Mouse (Mus musculus) intestine, postnatal 0 days (tissue): ENCODE measurements around the gene Apobec1. TPM values are rescaled to one million over a fixed set of nuclear protein-coding genes. Genes with fewer than 3 reads are reported as not detected.

Experiments used
- ATAC-seq: fragments of 200-750 bp; cut with Nextera tagmentation; 2 replicates; pipeline ENCODE4 v1.8.0; 2017; ENCODE audit warnings: mild to moderate bottlenecking, moderate TSS enrichment, moderate library complexity
- H3K27ac ChIP-seq: fragments of 300-500 bp; sonication (generic); 2 replicates; pipeline ENCODE4 v1.5.1; 2014; ENCODE audit warnings: mild to moderate bottlenecking, low read depth, low read length, moderate library complexity
- H3K27me3 ChIP-seq: fragments of 300-500 bp; sonication (generic); replicated peaks from 2 replicates; pipeline ENCODE4 v1.6.1; 2014; ENCODE audit warnings: low read length, mixed read lengths; ENCODE audit not compliant: control insufficient read depth, insufficient read depth
- H3K36me3 ChIP-seq: fragments of 300-500 bp; sonication (generic); 2 replicates; pipeline ENCODE4 v1.6.1; 2014; ENCODE audit warnings: mild to moderate bottlenecking, moderate library complexity; ENCODE audit not compliant: control insufficient read depth, insufficient read depth
- H3K4me1 ChIP-seq: fragments of 300-500 bp; sonication (generic); replicated peaks from 2 replicates; pipeline ENCODE4 v1.6.1; 2014; ENCODE audit warnings: antibody characterized with exemption, low read length, mixed read lengths; ENCODE audit not compliant: control insufficient read depth, insufficient read depth
- H3K4me2 ChIP-seq: fragments of 300-500 bp; sonication (generic); replicated peaks from 2 replicates; pipeline ENCODE4 v1.6.1; 2014; ENCODE audit warnings: low read depth, mild to moderate bottlenecking, moderate library complexity
- H3K4me3 ChIP-seq: fragments of 300-500 bp; sonication (generic); 2 replicates; pipeline ENCODE4 v1.5.1; 2014; ENCODE audit warnings: low read depth, low read length
- H3K9ac ChIP-seq: fragments of 300-500 bp; sonication (generic); 2 replicates; pipeline ENCODE4 v1.6.1; 2014; ENCODE audit warnings: mild to moderate bottlenecking, low read depth, low read length
- H3K9me3 ChIP-seq: fragments of 300-500 bp; sonication (generic); 2 replicates; pipeline ENCODE4 v1.6.1; 2016; ENCODE audit warnings: mixed run types; ENCODE audit not compliant: control insufficient read depth
- CTCF ChIP-seq: sonication (generic); IDR thresholded peaks from 2 replicates; pipeline ENCODE4 v1.5.1; 2016; ENCODE audit warnings: low read depth, mild to moderate bottlenecking, control low read depth, antibody characterized with exemption, moderate library complexity
- WGBS: fragments of 180-500 bp; shearing (Covaris S2); extraction: QIAGEN DNeasy Blood & Tissue Kit; methylation state at CpG from one replicate; pipeline ENCODE4 v1.1.7; 2014; 5-methylcytosine and 5-hydroxymethylcytosine counted together
- polyA plus RNA-seq: library from polyadenylated mRNA; unstranded; fragments of >200 nt; fragmentation: Nextera tagmentation; extraction: Ambion mirVana; gene quantifications from 2 replicates; pipeline ENCODE4 v1.2.1, GENCODE M21; 2015

Gene Apobec1
- polyA plus RNA-seq, 1 experiment from 2014 or later = 26.0 TPM

GRCm38 (mm10) chr6:122608434-122609376 lies 6.5 kb upstream of the Apobec1 start:
- 85% methylated on average over 10 of the region's 10 CpGs for WGBS
- no peak for TF ChIP-seq CTCF
- no peak overlapping the region for H3K4me2 ChIP-seq
- no peak overlapping the region for H3K27ac ChIP-seq
- no peaks in the 10 kb centered on the region for H3K36me3 ChIP-seq
- no peak overlapping the region for H3K4me3 ChIP-seq
- H3K4me1 ChIP-seq = peaks cover 3% of the 10 kb centered on the region; the same call in 1 of the 2 replicates
- no peak for ATAC-seq
- no peaks in the 10 kb centered on the region for H3K9me3 ChIP-seq
- no peak overlapping the region for H3K9ac ChIP-seq
- H3K27me3 ChIP-seq = no peaks in the 10 kb centered on the region

GRCm38 (mm10) chr6:122607700-122608099 lies 5.5 kb upstream of the Apobec1 start:
- TF ChIP-seq CTCF = no peak
- 73% methylated on average over 12 of the region's 12 CpGs for WGBS
- no peak overlapping the region for H3K9ac ChIP-seq
- no peak for ATAC-seq
- H3K4me2 ChIP-seq = no peak overlapping the region
- H3K9me3 ChIP-seq = no peaks in the 10 kb centered on the region
- no peaks in the 10 kb centered on the region for H3K27me3 ChIP-seq
- no peak overlapping the region for H3K4me3 ChIP-seq
- H3K27ac ChIP-seq = no peak overlapping the region
- H3K36me3 ChIP-seq = no peaks in the 10 kb centered on the region
- peaks cover 3% of the 10 kb centered on the region; the same call in 1 of the 2 replicates for H3K4me1 ChIP-seq

- no peaks in the 10 kb centered on the region for H3K9me3 ChIP-seq
- ATAC-seq = no peak
- peaks cover 3% of the 10 kb centered on the region; the same call in 1 of the 2 replicates for H3K4me1 ChIP-seq
- WGBS = 91% methylated on average over 11 of the region's 11 CpGs
- H3K27me3 ChIP-seq = no peaks in the 10 kb centered on the region
- H3K36me3 ChIP-seq = no peaks in the 10 kb centered on the region
- TF ChIP-seq CTCF = no peak
- H3K4me2 ChIP-seq = no peak overlapping the region
- no peak overlapping the region for H3K9ac ChIP-seq
- H3K27ac ChIP-seq = no peak overlapping the region
- H3K4me3 ChIP-seq = no peak overlapping the region
These were observed 4.4 kb upstream of the Apobec1 start for GRCm38 (mm10) chr6:122606661-122607060.

- Histone ChIP-seq H3K9ac (no peak overlapping the region), H3K9me3 (no peaks in the 10 kb centered on the region), H3K36me3 (no peaks in the 10 kb centered on the region), H3K4me2 (no peak overlapping the region), H3K4me1 (peaks cover 3% of the 10 kb centered on the region; the same call in 1 of the 2 replicates), H3K4me3 (no peak overlapping the region), H3K27ac (no peak overlapping the region), H3K27me3 (no peaks in the 10 kb centered on the region)
- ATAC-seq = no peak
- WGBS = 89% methylated on average over 8 of the region's 8 CpGs
- TF ChIP-seq CTCF = peak; percentile 55
These were observed 3.2 kb upstream of the Apobec1 start for GRCm38 (mm10) chr6:122605483-122605882.

GRCm38 (mm10) chr6:122604260-122604659 lies 2.0 kb upstream of the Apobec1 start:
- H3K4me3 ChIP-seq = no peak overlapping the region
- H3K36me3 ChIP-seq = no peaks in the 10 kb centered on the region
- H3K4me1 ChIP-seq = no peaks in the 10 kb centered on the region
- H3K9me3 ChIP-seq = no peaks in the 10 kb centered on the region
- no peak overlapping the region for H3K4me2 ChIP-seq
- no peaks in the 10 kb centered on the region for H3K27me3 ChIP-seq
- no peak overlapping the region for H3K9ac ChIP-seq
- H3K27ac ChIP-seq = no peak overlapping the region
- TF ChIP-seq CTCF = no peak
- ATAC-seq = no peak

GRCm38 (mm10) chr6:122602992-122603322 lies 713 bp upstream of the Apobec1 start:
- ATAC-seq = no peak

More at GRCm38 (mm10) chr6:122602992-122603322, 713 bp upstream of the Apobec1 start:
- no peaks in the 10 kb centered on the region for H3K4me1 ChIP-seq
- whole genome bisulfite sequencing = 7% methylated on average over 1 of the region's 1 CpGs
- no peaks in the 10 kb centered on the region for H3K27me3 ChIP-seq
- H3K36me3 ChIP-seq = no peaks in the 10 kb centered on the region
- no peaks in the 10 kb centered on the region for H3K9me3 ChIP-seq
- peak overlapping the region; percentile 58 for H3K4me2 ChIP-seq
- no peak for TF ChIP-seq CTCF
- no peak overlapping the region for H3K9ac ChIP-seq
- H3K4me3 ChIP-seq = peak overlapping the region; percentile 58
- H3K27ac ChIP-seq = peak overlapping the region; percentile 62; the same call in 1 of the 2 replicates
